Mouse (Mus musculus) hindbrain, postnatal 0 days (tissue): ENCODE data around the gene Gphn. TPM values are rescaled to one million over a fixed set of nuclear protein-coding genes. Genes with fewer than 3 reads are reported as not detected.
A peak's percentile ranks its signal among the peaks of the same experiment; 100 is the strongest.

ENCODE experiments used
- ATAC-seq: fragments of 200-750 bp; cut with Nextera tagmentation; 2 replicates; pipeline ENCODE4 v1.8.0; 2017; ENCODE audit warnings: mild to moderate bottlenecking, moderate TSS enrichment, moderate library complexity
- DNase-seq: peaks from one replicate; pipeline ENCODE4 v3.0.0-alpha.2; 2015; ENCODE audit warnings: low spot score
- H3K27ac ChIP-seq: fragments of 300-500 bp; sonication (generic); 2 replicates; pipeline ENCODE4 v1.5.1; 2014; ENCODE audit warnings: mild to moderate bottlenecking
- H3K27me3 ChIP-seq: fragments of 300-500 bp; sonication (generic); 2 replicates; pipeline ENCODE4 v1.6.1; 2014; ENCODE audit warnings: low read length, mixed read lengths; ENCODE audit not compliant: insufficient read depth
- H3K36me3 ChIP-seq: fragments of 300-500 bp; sonication (generic); 2 replicates; pipeline ENCODE4 v1.6.1; 2014; ENCODE audit warnings: low read length, mixed read lengths; ENCODE audit not compliant: insufficient read depth
- H3K4me1 ChIP-seq: fragments of 300-500 bp; sonication (generic); 2 replicates; pipeline ENCODE4 v1.6.1; 2014; ENCODE audit warnings: antibody characterized with exemption, low read length, mixed read lengths; ENCODE audit not compliant: insufficient read depth
- H3K4me2 ChIP-seq: fragments of 300-500 bp; sonication (generic); 2 replicates; pipeline ENCODE4 v1.6.1; 2014; ENCODE audit warnings: low read depth, mild to moderate bottlenecking, low read length, moderate library complexity, mixed read lengths
- H3K4me3 ChIP-seq: fragments of 300-500 bp; sonication (generic); 2 replicates; pipeline ENCODE4 v1.5.1; 2014; ENCODE audit warnings: low read length
- H3K9ac ChIP-seq: fragments of 300-500 bp; sonication (generic); replicated peaks from 2 replicates; pipeline ENCODE4 v1.6.1; 2014; ENCODE audit warnings: mild to moderate bottlenecking, low read length, moderate library complexity, mixed read lengths
- H3K9me3 ChIP-seq: fragments of 300-500 bp; sonication (generic); 2 replicates; pipeline ENCODE4 v1.6.1; 2016; ENCODE audit warnings: low read length, mixed read lengths
- CTCF ChIP-seq: IDR thresholded peaks from 2 replicates; pipeline ENCODE4 v1.5.1; 2016; ENCODE audit warnings: antibody characterized with exemption, control low read depth, low read depth
- WGBS: fragments of 180-500 bp; shearing (Covaris S2); extraction: QIAGEN DNeasy Blood & Tissue Kit; methylation state at CpG from one replicate; pipeline ENCODE4 v1.1.7; 2014; 5-methylcytosine and 5-hydroxymethylcytosine counted together
- polyA plus RNA-seq: library from polyadenylated mRNA; unstranded; fragments of >200 nt; fragmentation: Nextera tagmentation; extraction: Ambion mirVana; gene quantifications from 2 replicates; pipeline ENCODE4 v1.2.1, GENCODE M21; 2015
- total RNA-seq: library from RNA; depleted of rRNA; stranded (reverse); fragments of >200 nt; gene quantifications from 2 replicates; pipeline ENCODE4 v1.2.3, GENCODE M21; 2014

Gene Gphn
- total and polyA plus RNA-seq, 2 experiments from 2014 or later, result 55.4 to 68.8 TPM

GRCm38 (mm10) chr12:78641220-78641619 lies 415.0 kb downstream of the Gphn start:
- Histone ChIP-seq H3K9me3 (no peaks in the 10 kb centered on the region), H3K27me3 (no peaks in the 10 kb centered on the region), H3K27ac (no peak overlapping the region), H3K4me2 (no peak overlapping the region), H3K4me3 (no peak overlapping the region), H3K9ac (no peak overlapping the region), H3K36me3 (no peaks in the 10 kb centered on the region), H3K4me1 (no peaks in the 10 kb centered on the region)
- ATAC-seq (no peak), DNase-seq (no peak)
- no peak for TF ChIP-seq CTCF

- H3K27me3 ChIP-seq, result no peaks in the 10 kb centered on the region
- H3K36me3 ChIP-seq, result no peaks in the 10 kb centered on the region
- H3K4me3 ChIP-seq, result no peak overlapping the region
- ATAC-seq (no peak), DNase-seq (peak; percentile 47)
- H3K4me2 ChIP-seq, result no peak overlapping the region
- no peaks in the 10 kb centered on the region for H3K9me3 ChIP-seq
- 54% methylated on average over 2 of the region's 2 CpGs for WGBS
- no peak for TF ChIP-seq CTCF
- H3K9ac ChIP-seq, result no peak overlapping the region
- no peak overlapping the region for H3K27ac ChIP-seq
- no peaks in the 10 kb centered on the region for H3K4me1 ChIP-seq
Observed at GRCm38 (mm10) chr12:78643691-78644090, 417.5 kb downstream of the Gphn start.

- Histone ChIP-seq H3K27ac (no peak overlapping the region), H3K4me1 (no peaks in the 10 kb centered on the region), H3K36me3 (no peaks in the 10 kb centered on the region), H3K9me3 (no peaks in the 10 kb centered on the region), H3K9ac (no peak overlapping the region), H3K4me3 (no peak overlapping the region), H3K27me3 (no peaks in the 10 kb centered on the region), H3K4me2 (no peak overlapping the region)
- TF ChIP-seq CTCF, result no peak
- DNase-seq (no peak), ATAC-seq (no peak)
- 98% methylated on average over 1 of the region's 1 CpGs for WGBS
Observed at GRCm38 (mm10) chr12:78645282-78645681, 419.1 kb downstream of the Gphn start.

- H3K4me1 ChIP-seq, result no peaks in the 10 kb centered on the region
- no peak for TF ChIP-seq CTCF
- no peak overlapping the region for H3K4me2 ChIP-seq
- H3K27ac ChIP-seq, result no peak overlapping the region
- no peaks in the 10 kb centered on the region for H3K27me3 ChIP-seq
- H3K9ac ChIP-seq, result no peak overlapping the region
- no peaks in the 10 kb centered on the region for H3K9me3 ChIP-seq
- H3K36me3 ChIP-seq, result no peaks in the 10 kb centered on the region
- ATAC-seq (no peak), DNase-seq (no peak)
- WGBS, result 69% methylated on average over 2 of the region's 2 CpGs
- H3K4me3 ChIP-seq, result no peak overlapping the region
Observed at GRCm38 (mm10) chr12:78659718-78660304, 433.6 kb downstream of the Gphn start.

GRCm38 (mm10) chr12:78678101-78678806 lies 452.1 kb downstream of the Gphn start:
- H3K4me1 ChIP-seq, result no peaks in the 10 kb centered on the region
- no peak overlapping the region for H3K27ac ChIP-seq
- WGBS, result 86% methylated on average over 5 of the region's 5 CpGs
- TF ChIP-seq CTCF, result no peak
- no peaks in the 10 kb centered on the region for H3K27me3 ChIP-seq
- no peak overlapping the region for H3K4me2 ChIP-seq
- DNase-seq (no peak), ATAC-seq (no peak)
- no peaks in the 10 kb centered on the region for H3K36me3 ChIP-seq
- no peak overlapping the region for H3K4me3 ChIP-seq
- H3K9ac ChIP-seq, result no peak overlapping the region
- no peaks in the 10 kb centered on the region for H3K9me3 ChIP-seq

GRCm38 (mm10) chr12:78678807-78679189 lies 452.6 kb downstream of the Gphn start:
- H3K27ac ChIP-seq, result no peak overlapping the region
- DNase-seq (no peak), ATAC-seq (no peak)
- no peak overlapping the region for H3K4me2 ChIP-seq
- no peaks in the 10 kb centered on the region for H3K36me3 ChIP-seq
- no peaks in the 10 kb centered on the region for H3K27me3 ChIP-seq
- no peak for TF ChIP-seq CTCF
- H3K9ac ChIP-seq, result no peak overlapping the region
- no peaks in the 10 kb centered on the region for H3K4me1 ChIP-seq
- 92% methylated on average over 2 of the region's 2 CpGs for WGBS
- no peak overlapping the region for H3K4me3 ChIP-seq
- H3K9me3 ChIP-seq, result no peaks in the 10 kb centered on the region

GRCm38 (mm10) chr12:78681048-78681447 lies 454.9 kb downstream of the Gphn start:
- ATAC-seq (no peak), DNase-seq (no peak)
- H3K27ac ChIP-seq, result no peak overlapping the region
- no peak for TF ChIP-seq CTCF
- WGBS, result 92% methylated on average over 2 of the region's 2 CpGs
- H3K4me1 ChIP-seq, result no peaks in the 10 kb centered on the region
- H3K4me3 ChIP-seq, result no peak overlapping the region
- H3K36me3 ChIP-seq, result no peaks in the 10 kb centered on the region; the same call in 1 of the 2 replicates
- H3K27me3 ChIP-seq, result no peaks in the 10 kb centered on the region
- no peak overlapping the region for H3K4me2 ChIP-seq
- no peak overlapping the region for H3K9ac ChIP-seq
- no peaks in the 10 kb centered on the region for H3K9me3 ChIP-seq
